Mouse (Mus musculus) heart, embryonic 14.5 days (tissue): ENCODE measurements around the gene Exoc4. TPM values are rescaled to one million over a fixed set of nuclear protein-coding genes. Genes with fewer than 3 reads are reported as not detected.

ENCODE experiments used
- ATAC-seq: fragments of 200-750 bp; cut with Nextera tagmentation; 2 replicates; pipeline ENCODE4 v1.8.0; 2017; ENCODE audit warnings: low read depth, moderate TSS enrichment; ENCODE audit not compliant: insufficient number of reproducible peaks, insufficient read depth, low FRiP score
- H3K27ac ChIP-seq, 2 experiments: fragments of 200-500 bp in 1 of 2; fragments of 300-500 bp in 1 of 2; sonication (generic) in 1 of 2; replicated peaks in 1 of 2; 2 replicates each; pipeline ENCODE4 v1.5.1; 2012 to 2014; ENCODE audit warnings: low read depth in 2 of 2, low read length in 2 of 2, control low read depth in 1 of 2, mild to moderate bottlenecking in 1 of 2, mixed read lengths in 1 of 2; ENCODE audit not compliant: control insufficient read depth in 1 of 2, insufficient read depth in 1 of 2
- H3K27me3 ChIP-seq: fragments of 300-500 bp; sonication (generic); 2 replicates; pipeline ENCODE4 v1.6.1; 2014; ENCODE audit warnings: mild to moderate bottlenecking, low read length, control low read depth; ENCODE audit not compliant: control insufficient read depth, insufficient read depth
- H3K36me3 ChIP-seq: fragments of 300-500 bp; sonication (generic); 2 replicates; pipeline ENCODE4 v1.6.1; 2014; ENCODE audit warnings: mild to moderate bottlenecking, control low read depth, low read length, mixed read lengths; ENCODE audit not compliant: control insufficient read depth, insufficient read depth
- H3K4me1 ChIP-seq, 2 experiments: fragments of 200-500 bp in 1 of 2; fragments of 300-500 bp in 1 of 2; sonication (generic) in 1 of 2; 2 replicates each; pipeline ENCODE4 v1.6.1; 2012 to 2014; ENCODE audit warnings: low read length in 2 of 2, control low read depth in 1 of 2, mixed read lengths in 1 of 2; ENCODE audit not compliant: control insufficient read depth in 2 of 2, insufficient read depth in 2 of 2
- H3K4me2 ChIP-seq: fragments of 300-500 bp; sonication (generic); 2 replicates; pipeline ENCODE4 v1.6.1; 2014; ENCODE audit warnings: mild to moderate bottlenecking, low read length
- H3K4me3 ChIP-seq, 2 experiments: fragments of 200-500 bp in 1 of 2; fragments of 300-500 bp in 1 of 2; sonication (generic) in 1 of 2; 2 replicates each; pipeline ENCODE4 v1.5.1; 2012 to 2014; ENCODE audit warnings: low read length in 2 of 2, mild to moderate bottlenecking in 2 of 2, control low read depth in 1 of 2, low read depth in 1 of 2, moderate library complexity in 1 of 2; ENCODE audit not compliant: control insufficient read depth in 1 of 2, insufficient read depth in 1 of 2
- H3K9ac ChIP-seq: fragments of 300-500 bp; sonication (generic); 2 replicates; pipeline ENCODE4 v1.6.1; 2014; ENCODE audit warnings: mild to moderate bottlenecking, low read length
- H3K9me3 ChIP-seq: fragments of 300-500 bp; sonication (generic); 2 replicates; pipeline ENCODE4 v1.6.1; 2016; ENCODE audit warnings: low read length, control low read depth; ENCODE audit not compliant: control insufficient read depth
- WGBS: fragments of 180-500 bp; shearing (Covaris S2); extraction: QIAGEN DNeasy Blood & Tissue Kit; methylation state at CpG from one replicate; pipeline ENCODE4 v1.1.7; 2014; 5-methylcytosine and 5-hydroxymethylcytosine counted together
- polyA plus RNA-seq: library from polyadenylated mRNA; unstranded; fragments of >200 nt; fragmentation: Nextera tagmentation; extraction: Ambion mirVana; gene quantifications from 2 replicates; pipeline ENCODE4 v1.2.1, GENCODE M21; 2014

Exoc4 gene
- polyA plus RNA-seq, result 26.0 and 27.5 TPM in 2 replicates

- 1% methylated on average over 33 of the region's 34 CpGs for WGBS
- peak; percentile 97 for ATAC-seq
- H3K9me3 ChIP-seq, result no peaks in the 10 kb centered on the region
- peak within 1 kb of the TSS; percentile 91 for H3K4me2 ChIP-seq
- no peaks in the 10 kb centered on the region for H3K36me3 ChIP-seq
- peak within 1 kb of the TSS; percentile 93 for H3K9ac ChIP-seq
- H3K27ac ChIP-seq, result peak within 1 kb of the TSS; percentile 60 to 63; a peak in 3 of 4 replicates
- H3K4me3 ChIP-seq, result peak within 1 kb of the TSS; percentile 91 to 95
- H3K4me1 ChIP-seq, result peaks cover 2 to 14% of the 10 kb centered on the region in 2 experiments
- no peaks in the 10 kb centered on the region for H3K27me3 ChIP-seq
Measured at GRCm38 (mm10) chr6:33248894-33249758, at the start of gene Exoc4. Gene Exoc4 (plus strand): TSS chr6:33249085.

DNA sequence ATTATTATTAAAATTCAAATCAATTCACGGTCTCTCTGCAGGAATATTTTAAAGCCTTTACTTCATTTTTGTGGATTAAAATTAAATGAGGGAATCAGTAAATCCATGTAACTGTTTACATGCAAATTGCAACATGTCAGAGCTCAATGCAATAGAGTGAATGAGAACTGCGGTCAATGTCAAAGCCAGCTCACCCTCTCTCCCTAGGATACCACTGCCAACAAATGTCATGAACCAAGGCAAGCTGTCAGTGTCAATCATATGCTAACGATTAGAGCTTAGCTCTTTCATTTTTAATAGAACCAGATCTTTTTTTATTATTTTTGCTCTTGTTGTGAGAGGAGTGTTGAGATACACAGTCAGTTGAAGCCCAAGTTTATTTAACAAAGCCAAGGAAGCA lies 30.1 kb upstream of the Exoc4 start:
- H3K4me3 ChIP-seq, result no peak overlapping the region
- ATAC-seq, result no peak
- no peaks in the 10 kb centered on the region for H3K4me1 ChIP-seq
- whole genome bisulfite sequencing, result 81% methylated on average over 3 of the region's 3 CpGs
- H3K9me3 ChIP-seq, result no peaks in the 10 kb centered on the region
- H3K36me3 ChIP-seq, result no peaks in the 10 kb centered on the region
- no peaks in the 10 kb centered on the region for H3K27me3 ChIP-seq
- H3K4me2 ChIP-seq, result no peak overlapping the region
- H3K9ac ChIP-seq, result no peak overlapping the region
- H3K27ac ChIP-seq, result no peak overlapping the region

- no peaks in the 10 kb centered on the region for H3K36me3 ChIP-seq
- no peak overlapping the region for H3K4me3 ChIP-seq
- no peak overlapping the region for H3K4me2 ChIP-seq
- no peaks in the 10 kb centered on the region for H3K4me1 ChIP-seq
- ATAC-seq, result no peak
- WGBS, result 87% methylated on average over 1 of the region's 1 CpGs
- H3K9ac ChIP-seq, result no peak overlapping the region
- no peak overlapping the region for H3K27ac ChIP-seq
- H3K27me3 ChIP-seq, result no peaks in the 10 kb centered on the region
- no peaks in the 10 kb centered on the region for H3K9me3 ChIP-seq
Measured at GRCm38 (mm10) chr6:33226700-33227099, 22.2 kb upstream of the Exoc4 start.

GRCm38 (mm10) chr6:33227371-33227770 lies 21.5 kb upstream of the Exoc4 start:
- no peak for ATAC-seq
- Histone ChIP-seq H3K36me3 (no peaks in the 10 kb centered on the region), H3K9ac (no peak overlapping the region), H3K4me2 (no peak overlapping the region), H3K4me3 (no peak overlapping the region), H3K27me3 (no peaks in the 10 kb centered on the region), H3K4me1 (no peaks in the 10 kb centered on the region), H3K27ac (no peak overlapping the region), H3K9me3 (no peaks in the 10 kb centered on the region)
- 71% methylated on average over 8 of the region's 8 CpGs for WGBS

DNA sequence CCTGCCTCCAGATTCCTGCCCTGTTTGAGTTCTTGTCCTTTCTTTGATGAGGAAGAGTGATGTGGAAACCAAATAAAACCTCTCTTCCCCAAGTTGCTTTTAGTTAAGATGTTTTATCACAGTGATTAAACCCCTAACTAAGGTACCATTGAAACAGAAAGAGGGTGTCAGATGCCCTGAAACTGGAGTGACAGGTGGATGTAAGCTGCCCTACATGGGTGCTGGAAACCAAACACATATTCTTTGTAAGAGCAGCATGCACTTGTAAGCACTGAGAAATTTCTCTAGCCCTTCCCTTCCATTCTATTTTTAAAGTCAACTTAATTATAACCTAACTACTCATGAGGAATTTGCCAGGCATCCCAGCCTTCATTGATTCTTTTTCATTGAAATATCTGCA lies 7.6 kb upstream of the Exoc4 start:
- Histone ChIP-seq H3K36me3 (no peaks in the 10 kb centered on the region), H3K4me2 (no peak overlapping the region), H3K9me3 (no peaks in the 10 kb centered on the region), H3K9ac (no peak overlapping the region), H3K4me3 (no peak overlapping the region), H3K27ac (no peak overlapping the region; a peak in 1 of 4 replicates), H3K27me3 (no peaks in the 10 kb centered on the region), H3K4me1 (peaks cover 0 to 4% of the 10 kb centered on the region in 2 experiments; a peak in 1 of 4 replicates)
- ATAC-seq, result no peak

GRCm38 (mm10) chr6:33244546-33244945 lies 4.3 kb upstream of the Exoc4 start:
- no peak overlapping the region for H3K4me2 ChIP-seq
- no peak overlapping the region for H3K9ac ChIP-seq
- peaks cover 0 to 6% of the 10 kb centered on the region in 2 experiments; a peak in 1 of 4 replicates for H3K4me1 ChIP-seq
- H3K4me3 ChIP-seq, result no peak overlapping the region
- no peaks in the 10 kb centered on the region for H3K9me3 ChIP-seq
- H3K27ac ChIP-seq, result no peak overlapping the region
- H3K36me3 ChIP-seq, result no peaks in the 10 kb centered on the region
- WGBS, result 21% methylated on average over 3 of the region's 3 CpGs
- no peak for ATAC-seq
- no peaks in the 10 kb centered on the region for H3K27me3 ChIP-seq

DNA sequence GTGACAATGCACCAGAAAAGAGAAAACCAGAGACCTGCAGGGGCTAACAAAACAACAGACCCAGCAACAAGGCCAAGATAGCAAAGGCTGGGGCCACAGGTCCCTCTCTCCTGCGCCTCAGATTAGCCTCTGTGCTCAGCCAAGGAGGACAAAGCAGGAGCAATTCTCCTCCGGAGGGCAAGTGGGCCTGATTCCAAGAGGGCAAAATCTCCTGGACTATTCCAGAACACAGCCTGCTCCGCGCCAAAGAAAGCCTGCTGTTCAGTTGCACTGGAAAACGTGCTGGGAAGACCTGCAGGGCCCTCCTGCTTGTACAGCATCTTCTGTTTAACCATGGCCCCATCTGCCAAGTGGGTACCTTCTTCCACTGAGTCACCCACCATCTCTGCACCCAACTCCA lies 1.7 kb upstream of the Exoc4 start:
- peaks cover 2 to 14% of the 10 kb centered on the region in 2 experiments for H3K4me1 ChIP-seq
- ATAC-seq, result no peak
- H3K9ac ChIP-seq, result no peak overlapping the region
- no peak overlapping the region for H3K27ac ChIP-seq
- no peak overlapping the region for H3K4me3 ChIP-seq
- no peak overlapping the region for H3K4me2 ChIP-seq
- H3K27me3 ChIP-seq, result no peaks in the 10 kb centered on the region
- H3K9me3 ChIP-seq, result no peaks in the 10 kb centered on the region
- no peaks in the 10 kb centered on the region for H3K36me3 ChIP-seq
- WGBS, result 73% methylated on average over 5 of the region's 5 CpGs
